Mouse (Mus musculus) testis, adult 2 months (tissue): ENCODE results near the gene Wipf3.

Source experiments
- CTCF ChIP-seq: fragments of 200-500 bp; IDR thresholded peaks from 2 replicates; pipeline ENCODE4 v1.5.1; 2012; ENCODE audit warnings: low read depth, mild to moderate bottlenecking, inconsistent platforms, low read length, moderate library complexity; ENCODE audit not compliant: control insufficient read depth, insufficient read depth, insufficient replicate concordance
- POLR2A ChIP-seq: fragments of 200-500 bp; IDR thresholded peaks from 2 replicates; pipeline ENCODE4 v1.6.1; 2012; ENCODE audit warnings: low read depth, mild to moderate bottlenecking, inconsistent platforms, low read length, moderate library complexity; ENCODE audit not compliant: control insufficient read depth

DNA sequence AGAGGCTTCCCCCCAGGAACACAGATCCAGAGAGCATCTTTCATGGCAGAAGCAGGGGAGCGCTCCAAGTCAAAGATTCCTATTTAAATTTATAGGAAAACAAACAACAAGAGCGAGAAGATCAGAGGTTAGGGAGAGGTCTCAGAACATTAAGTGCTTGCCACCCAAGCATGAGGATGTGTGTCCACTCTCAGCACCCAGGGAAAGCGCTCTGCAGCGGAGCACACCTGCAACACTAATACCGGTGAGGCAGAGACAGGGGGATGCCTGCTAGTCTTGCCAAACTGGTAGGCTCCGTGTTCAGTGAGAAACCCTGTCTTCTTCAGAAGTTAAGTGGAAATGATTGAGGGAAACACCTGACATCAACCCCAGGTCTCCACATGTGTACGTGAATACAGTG lies 110.0 kb downstream of the Wipf3 start:
- TF ChIP-seq CTCF (no peak), POLR2A (no peak)
